Mouse (Mus musculus) adipocyte (in vitro differentiated cells): ENCODE measurements around the gene Tmco4.

Experiments
- DNase-seq: peaks from one replicate; pipeline ENCODE4 v3.0.0-alpha.2; 2016; ENCODE audit warnings: low spot score

Gene Tmco4

DNA sequence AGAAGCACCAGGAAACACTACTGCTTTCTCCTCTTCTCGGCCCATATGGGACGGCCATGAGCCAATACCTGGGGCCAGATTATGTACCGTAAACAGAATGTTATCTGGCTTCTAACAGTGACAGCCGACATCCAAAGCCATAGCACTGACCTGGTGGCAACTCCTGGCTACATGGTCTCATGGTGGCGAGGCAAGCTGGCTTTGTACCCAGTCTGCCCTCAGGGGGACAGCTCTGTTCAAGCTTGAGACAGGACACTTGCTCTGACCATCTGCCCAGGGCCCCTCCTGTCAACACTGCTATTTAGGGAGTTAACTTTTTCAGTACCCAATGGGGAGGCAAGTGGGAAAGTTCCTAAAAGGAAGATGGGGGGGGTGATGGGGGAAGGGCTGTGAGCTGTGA lies 84.6 kb downstream of the Tmco4 start:
- DNase-seq, result no peak

GRCm38 (mm10) chr4:139058029-139058428 lies 85.3 kb downstream of the Tmco4 start:
- no peak for DNase-seq

DNA sequence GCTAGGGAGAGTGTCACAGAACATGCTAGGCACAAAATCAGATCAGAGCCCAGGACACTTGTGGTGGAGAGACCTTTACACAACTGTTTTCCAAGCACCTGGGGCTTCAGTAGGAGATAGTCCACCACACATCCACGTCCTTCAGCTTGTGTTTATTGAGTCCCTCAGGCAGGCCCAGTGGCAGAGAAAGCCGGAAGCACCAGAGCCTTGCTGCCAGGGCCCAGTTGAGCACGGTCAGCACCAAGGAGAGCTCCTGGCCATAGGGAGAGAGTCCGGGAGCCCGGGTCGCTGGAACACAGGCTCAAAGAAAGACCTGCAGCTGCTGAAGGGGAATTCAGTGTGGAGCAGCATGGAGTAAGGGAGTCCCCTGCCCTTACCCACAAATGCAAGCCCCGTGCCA lies 86.9 kb downstream of the Tmco4 start:
- DNase-seq, result peak; percentile 70

DNA sequence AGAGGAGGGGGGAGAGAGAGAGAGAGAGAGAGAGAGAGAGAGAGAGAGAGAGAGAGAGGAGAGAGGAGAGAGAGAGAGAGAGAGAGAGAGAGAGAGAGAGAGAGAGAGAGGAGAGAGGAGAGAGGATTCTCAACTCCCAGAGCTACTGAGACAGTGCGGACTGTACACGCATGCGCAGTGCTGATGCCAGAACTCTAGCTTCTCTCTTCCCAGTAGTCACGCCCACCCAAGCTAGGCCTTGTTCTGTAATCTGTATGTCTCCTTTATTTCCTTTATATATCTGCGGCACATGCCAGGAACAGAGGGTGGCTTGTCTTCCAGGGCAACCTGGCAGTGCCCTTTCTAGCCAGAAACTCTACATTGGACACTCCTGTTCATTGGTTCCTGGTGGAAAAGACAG lies 92.1 kb downstream of the Tmco4 start:
- no peak for DNase-seq

DNA sequence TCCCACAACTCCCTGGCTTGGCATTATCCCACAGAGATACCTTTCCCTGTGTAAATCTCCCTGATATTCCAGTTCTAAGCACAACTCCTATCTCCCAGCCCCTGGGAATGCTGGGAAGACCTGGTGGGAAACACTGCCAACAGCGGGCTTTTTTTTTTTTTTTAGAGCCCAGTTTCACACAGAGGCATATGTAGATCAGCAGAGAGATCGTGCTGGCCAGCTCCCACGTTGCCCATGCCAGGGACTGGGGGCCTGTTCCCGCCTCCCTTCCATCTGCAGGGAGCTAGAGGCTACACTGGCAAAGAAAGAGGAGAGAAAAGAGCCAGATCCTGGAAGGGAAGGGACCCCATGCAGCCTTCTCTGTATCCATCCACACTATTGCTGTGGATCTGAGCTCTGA lies 95.6 kb downstream of the Tmco4 start:
- no peak for DNase-seq

- DNase-seq, result no peak
Measured at GRCm38 (mm10) chr4:139074060-139074459, 101.4 kb downstream of the Tmco4 start.

DNA sequence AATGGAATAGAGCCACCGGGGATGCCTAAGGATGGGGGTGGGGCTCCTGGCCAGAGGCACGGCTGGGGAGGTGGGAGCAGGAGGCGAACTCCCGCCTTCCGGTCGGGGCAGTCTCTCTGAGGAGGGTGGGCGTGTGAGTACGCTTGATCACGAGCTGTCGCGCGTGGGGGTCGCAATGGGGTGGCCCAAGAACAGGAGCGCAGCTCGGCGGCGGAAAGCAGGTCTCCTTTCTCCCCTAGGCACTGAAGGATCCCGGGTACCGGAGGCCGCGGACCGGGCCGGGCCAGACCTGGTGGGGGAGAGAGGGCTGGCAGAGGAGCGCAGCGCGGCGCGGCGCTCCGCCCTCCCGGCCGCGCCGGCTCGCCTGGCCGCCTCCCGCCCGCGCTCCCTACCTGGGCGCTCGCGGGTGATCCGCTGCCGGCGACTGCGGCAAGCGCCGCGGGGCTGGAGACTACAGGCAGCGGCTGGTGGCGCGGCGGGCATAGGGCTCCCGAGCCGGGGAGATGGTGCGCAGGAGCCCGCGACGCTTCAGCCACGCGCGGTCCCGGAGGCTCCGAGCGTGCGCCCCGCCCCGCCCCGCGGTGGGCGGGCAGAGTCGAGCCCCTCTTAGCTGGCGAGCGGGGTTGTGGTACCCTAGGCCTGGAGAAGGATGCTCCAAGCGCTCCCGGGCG lies 102.5 kb downstream of the Tmco4 start, which contains the start of gene Htr6:
Gene Htr6, minus strand, starts transcription at position 530 of the 671 bp plus-strand sequence.
- DNase-seq, result no peak

DNA sequence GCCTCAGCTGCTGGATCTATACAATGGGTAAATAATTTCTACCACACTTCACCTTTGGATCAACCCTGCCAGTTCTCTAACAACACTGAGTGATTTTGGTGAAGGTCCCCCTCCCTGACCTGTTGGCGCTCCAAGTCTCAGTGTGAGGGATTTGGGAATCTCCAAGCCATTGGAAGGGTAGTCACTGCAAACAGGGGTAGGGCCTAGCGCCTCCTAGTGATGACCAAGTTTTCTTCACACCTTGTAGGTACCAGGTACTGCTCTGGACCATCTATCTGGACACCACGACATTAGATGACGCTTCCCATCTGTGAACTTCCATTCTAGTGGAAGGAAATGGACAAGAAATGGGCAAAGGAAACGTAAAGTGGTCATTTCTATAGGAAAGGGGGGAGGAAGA lies 103.2 kb downstream of the Tmco4 start:
- DNase-seq, result no peak

GRCm38 (mm10) chr4:139078313-139078712 lies 105.6 kb downstream of the Tmco4 start:
- peak; percentile 20 for DNase-seq

- DNase-seq, result peak; percentile 51
Measured at GRCm38 (mm10) chr4:139078726-139079125, 106.0 kb downstream of the Tmco4 start.

DNA sequence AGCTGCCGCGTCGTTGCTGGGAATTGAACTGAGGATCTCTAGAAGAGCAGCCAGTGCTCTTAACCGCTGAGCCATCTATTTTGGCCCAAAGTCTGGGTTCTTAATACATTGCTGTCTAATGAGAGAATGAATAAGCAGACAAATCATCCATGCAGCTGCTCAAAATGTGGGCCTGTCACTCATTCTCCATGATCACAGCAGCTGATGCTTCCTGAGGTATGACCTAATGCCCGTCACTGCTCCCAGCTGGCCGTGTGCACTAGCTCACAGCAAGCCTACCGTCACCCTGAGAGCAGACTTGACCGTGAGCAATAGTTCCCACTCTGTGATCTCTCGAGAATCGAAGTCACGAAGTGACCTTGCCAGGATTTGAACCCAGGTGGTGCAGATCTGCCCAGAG lies 106.8 kb downstream of the Tmco4 start:
- DNase-seq, result no peak

GRCm38 (mm10) chr4:139080259-139080658 lies 107.6 kb downstream of the Tmco4 start:
- no peak for DNase-seq

GRCm38 (mm10) chr4:139081270-139081931 lies 108.7 kb downstream of the Tmco4 start:
- DNase-seq, result peak; percentile 27

GRCm38 (mm10) chr4:139082790-139083564 lies 110.3 kb downstream of the Tmco4 start:
- DNase-seq, result no peak

DNA sequence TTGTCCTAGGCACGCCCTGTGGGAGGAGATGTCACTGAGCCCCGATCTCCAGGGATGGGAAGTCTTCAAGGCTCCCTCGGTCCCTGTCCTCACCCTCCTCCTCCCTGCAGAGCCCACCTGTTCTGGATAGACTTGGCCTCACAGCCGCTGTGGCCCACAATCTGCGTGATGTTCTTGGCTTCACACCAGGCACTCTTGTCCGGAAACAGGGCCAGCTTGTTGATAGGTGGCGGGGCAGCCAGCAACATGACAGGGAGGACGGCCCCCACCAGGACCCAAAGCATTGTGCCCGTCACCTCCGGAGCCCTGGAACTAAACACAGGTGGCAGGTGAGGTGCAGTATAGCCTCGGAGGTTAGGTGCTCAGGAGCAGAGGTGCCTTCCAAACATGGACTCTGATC lies 112.6 kb downstream of the Tmco4 start:
- no peak for DNase-seq

GRCm38 (mm10) chr4:139086037-139086436 lies 113.3 kb downstream of the Tmco4 start:
- peak; percentile 91 for DNase-seq

- no peak for DNase-seq
Measured at GRCm38 (mm10) chr4:139086984-139087383, 114.3 kb downstream of the Tmco4 start.

DNA sequence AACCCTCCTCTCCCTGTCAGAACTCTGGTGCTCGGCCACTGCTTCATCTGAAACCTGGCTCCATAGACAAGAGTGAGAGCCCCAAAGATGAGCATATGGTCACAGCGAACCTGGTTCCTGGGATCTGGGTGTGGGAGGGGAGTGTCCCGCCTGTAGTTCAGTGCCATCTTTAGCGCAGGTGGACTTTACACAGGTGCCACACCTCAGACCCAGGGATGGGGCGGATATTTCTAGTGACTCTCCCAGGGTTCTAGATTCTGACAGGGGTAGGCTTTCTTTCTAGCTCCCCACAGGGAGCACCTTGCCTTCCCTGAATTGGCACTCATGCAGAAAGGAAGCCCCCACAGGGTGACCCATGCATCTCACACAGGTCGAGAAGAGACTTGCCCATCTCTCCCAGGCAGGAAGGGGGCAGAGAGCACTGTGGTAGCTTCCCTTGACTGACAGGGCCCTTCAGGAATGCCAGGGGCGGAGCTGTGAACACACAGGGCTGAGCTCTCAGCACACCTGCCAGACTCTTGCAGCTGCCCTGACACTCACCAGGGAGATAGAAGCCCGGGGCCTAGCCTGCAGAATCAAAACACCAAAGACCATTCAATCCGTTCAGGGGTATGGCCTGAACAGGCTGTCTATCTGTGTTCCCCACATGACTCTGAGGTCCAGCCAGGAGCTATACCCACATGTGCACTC lies 116.4 kb downstream of the Tmco4 start:
- no peak for DNase-seq

DNA sequence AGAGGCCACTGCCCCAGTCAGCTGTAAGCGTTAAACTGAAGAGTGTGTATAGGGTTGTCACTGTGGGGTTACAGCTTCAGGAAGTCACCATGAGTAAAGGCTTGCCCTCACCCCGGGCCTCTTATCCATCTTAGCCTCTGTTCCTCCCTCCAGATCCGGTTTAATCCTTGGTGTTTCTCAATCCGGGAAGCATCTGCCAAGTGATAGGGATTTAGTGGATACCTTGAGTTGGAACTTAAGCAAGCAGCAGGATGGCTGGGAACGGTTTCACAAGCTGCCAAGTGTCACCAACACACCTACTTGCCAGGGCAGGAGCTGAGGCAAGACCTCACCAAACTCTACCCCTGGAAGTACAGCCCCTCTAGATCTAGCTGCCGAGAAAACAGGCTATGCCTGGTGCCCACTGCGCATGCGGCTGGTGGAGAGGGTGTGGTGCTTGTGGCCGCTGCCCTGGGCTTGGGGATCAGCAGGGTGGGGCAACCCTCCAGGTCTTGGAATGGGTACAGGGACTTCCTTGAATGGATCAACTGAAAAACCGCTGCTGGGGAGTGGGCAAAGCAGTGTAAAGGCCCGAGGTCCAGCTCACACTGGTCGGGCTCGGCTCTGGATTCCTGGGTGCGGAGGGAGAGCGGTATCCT lies 117.7 kb downstream of the Tmco4 start:
- DNase-seq, result no peak

DNA sequence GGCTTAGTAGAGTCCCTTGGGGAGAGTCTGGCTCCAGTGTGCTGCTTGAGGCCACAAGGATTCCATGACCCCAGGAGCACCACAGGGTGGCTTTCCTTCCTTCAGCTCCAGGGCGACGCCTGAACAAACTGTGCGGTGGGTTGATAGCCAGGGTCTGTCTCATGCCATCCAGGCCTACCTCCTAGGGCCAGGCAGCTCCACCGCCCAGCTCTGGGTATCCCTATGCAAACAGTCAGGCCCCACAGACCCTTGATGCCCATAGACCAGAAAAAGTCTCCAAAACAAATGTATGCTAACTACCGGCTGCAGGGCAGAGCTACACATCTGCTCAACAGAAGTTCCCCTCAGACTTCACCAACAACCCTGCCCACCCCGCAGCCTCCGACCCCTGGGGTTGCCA lies 118.4 kb downstream of the Tmco4 start:
- DNase-seq, result no peak

DNA sequence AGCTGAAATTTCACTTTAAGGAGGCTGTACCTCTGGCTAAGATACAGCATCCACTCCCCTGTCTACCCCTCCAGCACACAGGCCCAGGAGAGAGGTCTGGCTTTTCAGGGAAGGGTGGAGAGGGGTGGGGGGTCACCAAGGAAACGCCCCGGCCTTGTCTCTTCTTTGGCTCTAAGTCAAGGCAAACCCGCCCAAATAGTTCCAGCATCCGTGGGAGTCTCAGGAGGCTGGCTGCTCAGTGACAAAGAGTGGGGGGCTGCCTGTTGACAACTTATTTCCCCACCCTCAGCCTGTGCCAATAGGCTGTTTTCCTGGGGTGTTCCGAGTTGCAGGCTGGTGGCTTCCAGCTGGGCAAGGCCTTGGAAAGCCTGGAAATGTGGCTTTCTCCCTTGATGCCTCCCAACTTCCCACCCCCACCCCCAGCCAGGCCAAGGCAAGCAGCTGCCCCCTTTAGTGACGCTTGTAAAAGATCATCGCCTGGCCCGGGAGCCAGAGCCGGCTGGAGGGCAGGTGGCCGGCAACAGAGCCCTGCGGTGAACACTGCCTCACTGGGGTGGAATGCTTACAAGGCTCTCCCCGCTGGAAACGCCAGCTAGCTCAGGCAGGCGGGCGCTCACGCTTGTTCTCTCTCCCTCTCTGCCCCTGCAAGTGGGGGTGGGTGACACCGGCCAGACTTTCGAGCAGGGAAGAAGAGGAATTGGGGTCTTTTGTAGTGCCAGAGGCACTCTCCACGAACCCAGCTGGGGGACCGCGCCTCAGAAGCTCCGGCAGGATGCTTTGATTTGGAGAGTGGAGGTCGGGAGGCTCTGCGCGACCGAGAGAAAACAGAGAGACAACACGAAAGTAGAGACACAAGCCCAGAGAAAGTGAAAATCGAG lies 119.0 kb downstream of the Tmco4 start:
- no peak for DNase-seq
